Mouse (Mus musculus): ENCODE results near the gene Trmt10c.
A peak's percentile ranks its signal among the peaks of the same experiment; 100 is the strongest.
"Not testable (repeated sequence)": the region's sequence is repeated elsewhere in the genome, so short reads cannot be mapped to it uniquely, and the experiment has no call there.

Gene Trmt10c

DNA sequence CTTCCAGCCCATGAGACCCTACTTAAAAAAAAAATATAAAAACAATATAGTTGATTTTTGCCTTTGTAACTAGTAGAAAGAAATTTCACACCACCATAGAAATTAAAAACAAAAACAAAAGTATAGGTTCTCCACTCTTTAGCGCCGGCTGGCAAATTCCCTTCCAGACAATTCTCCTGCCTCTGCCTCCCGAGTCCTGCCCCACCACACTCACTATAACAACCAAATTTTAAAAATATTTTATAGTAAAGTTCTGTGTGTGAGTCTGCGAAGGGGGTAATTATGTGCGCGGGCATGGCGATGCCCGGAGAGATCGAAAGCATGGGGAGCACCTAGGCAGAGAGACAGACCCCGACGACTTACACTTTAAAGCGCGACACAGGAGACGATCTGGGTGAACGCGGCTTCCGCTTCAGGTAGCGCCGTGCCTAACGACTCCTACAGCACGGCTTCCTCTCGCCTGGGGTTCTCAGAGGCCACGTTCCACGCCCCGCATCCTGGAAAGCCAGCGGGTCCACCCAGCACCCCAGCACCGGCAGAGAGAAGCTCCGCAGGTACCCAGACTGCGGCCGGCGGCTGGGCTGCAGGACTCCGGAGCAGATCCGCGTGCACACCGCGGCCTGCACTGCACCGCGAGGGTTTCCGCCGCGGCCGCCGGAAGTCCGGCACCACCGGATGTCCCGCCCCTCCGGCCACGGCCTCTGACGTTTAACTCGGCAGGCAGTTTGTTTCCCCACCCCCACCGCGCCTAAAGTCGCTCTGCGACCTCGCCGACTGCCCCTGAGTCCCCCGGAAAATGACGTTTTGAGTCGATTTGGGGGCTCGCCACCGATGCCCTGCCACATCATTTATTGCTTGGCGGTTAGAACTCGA is at the start of gene Trmt10c:
Trmt10c (minus strand) TSS at position 682 of the 873 bp plus-strand sequence.
- DNase-seq: peak; percentile 97

DNA sequence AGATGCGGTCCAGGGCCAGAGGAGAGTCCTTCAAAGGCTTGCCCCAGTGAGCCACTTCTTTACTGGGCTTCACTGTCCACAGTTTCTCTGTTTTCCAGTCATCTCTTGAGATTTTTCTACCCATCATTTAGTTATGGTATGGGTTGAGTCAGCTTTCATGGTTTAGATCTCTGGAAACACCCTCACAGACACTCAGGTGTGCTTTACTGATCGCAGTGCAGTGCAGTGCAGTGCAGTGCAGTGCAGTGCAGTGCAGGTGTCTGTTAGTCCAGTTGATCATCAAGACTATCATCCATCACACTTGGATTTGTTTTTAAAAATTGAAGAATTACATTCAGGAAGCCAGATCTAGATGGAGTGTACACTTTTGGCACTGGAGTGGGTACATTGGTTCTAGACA is 48.7 kb upstream of the Trmt10c start:
- no peak for DNase-seq

DNA sequence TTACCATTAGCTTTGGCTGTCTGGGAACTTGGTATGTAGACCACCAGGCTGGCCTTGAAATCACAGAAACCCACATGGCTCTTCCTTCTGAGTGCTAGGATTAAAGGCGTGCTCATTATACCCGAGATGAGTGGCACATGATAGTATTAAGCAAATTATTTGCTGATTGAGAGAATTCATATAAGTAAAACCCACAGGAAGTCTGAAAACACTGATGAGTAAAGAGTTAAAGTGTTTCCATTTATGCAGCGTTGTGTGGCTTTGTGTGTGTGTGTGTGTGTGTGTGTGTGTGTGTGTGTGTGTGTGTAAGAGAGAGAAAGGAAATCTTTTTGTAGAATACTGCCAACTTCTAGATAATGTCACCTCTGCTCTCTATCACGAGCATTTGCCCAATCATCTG is 44.1 kb upstream of the Trmt10c start:
- DNase-seq: no peak

DNA sequence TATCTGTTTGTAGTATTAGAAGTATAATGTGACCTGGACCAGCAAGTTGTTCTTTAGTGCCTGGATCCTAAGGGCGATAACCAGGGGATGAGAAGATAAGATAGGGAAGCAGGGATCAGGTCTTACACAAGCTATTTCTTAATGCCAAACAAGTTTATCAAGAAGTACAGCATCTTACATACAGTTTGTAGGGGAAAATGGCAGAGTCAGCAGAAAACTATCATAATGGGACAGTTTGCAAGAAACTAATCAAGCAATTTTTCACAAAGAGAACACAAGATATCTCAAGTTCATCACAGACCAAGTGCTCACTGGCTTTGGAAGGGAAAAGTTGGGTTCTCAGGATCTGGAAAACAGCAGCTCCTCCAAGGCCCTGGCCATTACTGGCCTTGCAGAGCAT is 41.8 kb upstream of the Trmt10c start:
- no peak for DNase-seq

DNA sequence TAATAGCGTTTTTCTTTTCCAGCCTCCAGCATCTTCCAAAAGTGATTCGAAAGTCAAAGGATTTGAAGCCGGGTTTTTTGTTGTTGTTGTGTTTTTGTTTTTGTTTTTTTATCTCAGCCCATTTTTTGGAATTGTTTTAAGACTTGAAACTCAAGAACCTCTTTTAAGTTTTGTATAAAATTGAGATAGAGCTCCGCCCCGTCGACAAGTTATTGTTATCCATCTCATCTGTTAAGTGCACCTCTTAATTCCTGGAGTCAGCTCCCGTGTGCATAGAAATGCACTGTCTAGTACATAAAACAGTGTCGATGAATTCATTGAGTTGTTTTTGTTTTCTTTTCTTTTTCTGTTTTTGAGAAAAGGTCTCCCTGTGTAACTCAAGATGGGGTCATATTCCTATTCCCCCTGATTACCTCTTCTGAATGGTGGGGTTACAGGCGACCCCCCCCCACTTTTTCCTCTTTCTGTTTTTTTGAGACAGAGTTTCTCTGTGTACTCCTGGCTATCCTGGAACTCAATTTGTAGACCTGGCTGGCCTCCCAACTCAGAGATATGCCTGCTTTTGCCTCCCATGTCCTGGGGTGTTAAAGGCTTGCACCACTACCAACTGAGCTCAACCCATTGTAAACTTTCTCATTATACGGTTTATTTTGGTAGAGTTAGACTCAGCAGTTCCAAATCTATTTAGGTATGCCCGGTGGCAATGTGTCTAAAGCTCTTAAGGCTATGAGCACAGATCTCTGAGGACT is 38.7 kb upstream of the Trmt10c start:
- no peak for DNase-seq

DNA sequence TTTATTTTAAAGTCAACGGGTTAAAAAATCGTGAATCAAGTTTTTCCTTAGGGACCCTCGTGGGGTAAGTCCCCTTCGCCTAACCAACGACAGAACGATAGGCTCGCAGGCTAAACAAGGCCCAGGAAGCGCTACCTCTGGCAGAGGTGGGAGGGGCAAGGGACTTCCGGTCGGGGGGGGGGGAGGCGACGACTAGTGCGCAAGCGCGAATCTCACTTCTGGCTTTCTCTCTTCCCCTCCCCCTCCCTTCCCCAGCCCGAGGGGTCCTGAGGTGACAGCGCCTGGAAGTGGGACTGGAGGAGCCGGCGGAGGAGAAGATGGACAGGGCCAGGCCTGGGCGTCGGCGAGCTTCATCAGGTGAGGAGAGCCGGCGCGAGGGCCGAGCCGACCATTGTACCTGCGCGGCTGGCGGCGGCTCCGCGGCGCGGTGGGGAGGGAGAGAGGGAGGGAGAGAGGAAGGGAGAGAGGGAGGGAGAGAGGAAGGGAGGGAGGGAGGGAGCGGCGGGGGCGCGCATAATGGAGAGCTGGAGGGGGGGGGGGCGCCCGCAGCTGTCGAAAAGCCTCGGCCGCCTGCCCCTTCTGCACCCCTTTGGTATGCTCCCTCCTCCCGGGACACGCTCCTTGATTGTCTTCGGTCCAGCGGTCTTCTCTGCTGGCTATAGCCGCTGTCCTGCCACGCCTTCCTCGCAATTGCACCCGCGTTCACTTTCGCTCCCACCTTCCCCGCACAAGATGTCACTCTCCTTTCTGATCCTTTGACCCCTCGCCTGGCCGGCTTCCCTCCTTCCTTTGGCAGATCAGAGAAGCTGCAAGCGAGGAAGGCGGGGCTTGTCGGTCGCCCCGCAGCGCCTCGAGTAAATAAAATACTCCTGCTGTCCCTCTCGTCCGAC is 37.8 kb upstream of the Trmt10c start:
- peak; percentile 94 for DNase-seq

DNA sequence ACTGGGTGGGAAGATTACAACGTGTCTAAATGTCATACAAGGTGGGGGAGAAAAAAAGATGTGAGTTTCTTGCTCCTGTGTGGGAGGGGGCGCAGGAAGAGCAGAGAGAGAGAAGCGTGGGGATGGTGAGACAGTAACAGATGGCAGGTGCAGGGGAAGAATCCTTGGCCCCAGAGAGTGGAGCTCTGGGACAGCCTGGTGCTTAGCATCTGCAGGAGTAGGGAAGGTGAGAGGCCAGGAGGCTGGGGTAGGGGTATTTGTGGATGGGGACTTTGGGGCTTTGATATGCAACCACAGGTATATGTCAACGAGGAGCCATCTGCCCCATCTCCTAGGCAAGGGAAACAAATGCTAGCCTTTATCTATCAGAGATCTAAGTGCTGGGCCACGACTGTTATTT is 36.9 kb upstream of the Trmt10c start:
- DNase-seq: no peak

DNA sequence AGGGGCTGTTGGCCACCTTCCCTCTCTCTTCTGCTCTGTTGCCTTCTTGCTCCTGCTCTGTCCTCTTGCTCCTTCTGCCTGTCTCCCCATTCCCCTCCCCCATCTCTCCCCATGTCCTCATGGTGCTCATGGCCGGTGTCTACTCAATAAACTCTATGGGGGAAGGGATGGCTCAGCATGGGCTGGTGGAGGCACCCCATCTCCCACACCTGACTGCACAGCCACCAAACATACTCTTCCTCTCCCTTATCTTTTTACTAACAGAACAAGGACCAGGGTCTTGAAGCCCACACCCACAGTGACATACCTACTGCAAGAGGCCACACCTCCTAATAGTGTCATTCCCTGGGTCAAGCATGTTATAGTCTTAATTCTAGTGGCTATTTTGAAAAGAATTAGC is 36.5 kb upstream of the Trmt10c start:
- no peak for DNase-seq

DNA sequence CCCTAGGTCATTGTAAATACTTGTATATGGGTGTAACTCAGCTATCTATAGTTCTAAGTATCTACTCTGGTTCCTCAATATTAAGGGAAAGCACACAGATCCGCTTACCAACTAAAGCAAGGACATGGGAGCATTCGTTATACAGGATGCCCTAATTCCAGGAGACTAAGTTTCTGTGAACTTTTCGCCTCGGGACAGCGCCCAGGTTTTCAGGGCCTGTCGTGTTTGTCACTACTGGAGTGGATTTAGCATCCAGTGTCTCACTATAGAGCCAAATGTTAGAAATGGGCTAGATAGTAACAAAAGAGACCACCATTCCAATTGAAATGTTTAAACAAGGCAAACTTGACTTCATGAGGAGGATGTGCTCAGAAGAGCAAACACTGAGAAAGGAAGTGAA is 35.5 kb upstream of the Trmt10c start:
- not testable (repeated sequence) for DNase-seq

DNA sequence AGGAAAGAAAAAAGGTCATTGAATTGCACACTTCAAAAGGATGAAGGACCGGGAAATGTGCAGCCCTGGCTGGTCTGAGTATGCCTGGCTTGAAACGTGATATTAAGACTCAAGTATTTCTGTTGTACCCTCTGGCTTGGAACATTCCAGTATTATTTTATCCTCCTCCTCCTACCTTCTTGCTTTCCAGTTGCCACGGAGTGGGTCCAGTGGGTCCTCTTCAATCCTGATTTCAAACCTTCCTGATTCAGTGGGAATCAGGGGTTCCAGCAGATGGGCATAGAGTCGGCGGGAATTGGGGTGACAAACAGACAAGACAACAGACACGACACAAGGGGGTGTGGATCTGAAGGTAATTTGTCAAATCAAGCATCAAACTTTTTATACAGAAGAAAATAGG is 34.9 kb upstream of the Trmt10c start:
- DNase-seq: no peak

DNA sequence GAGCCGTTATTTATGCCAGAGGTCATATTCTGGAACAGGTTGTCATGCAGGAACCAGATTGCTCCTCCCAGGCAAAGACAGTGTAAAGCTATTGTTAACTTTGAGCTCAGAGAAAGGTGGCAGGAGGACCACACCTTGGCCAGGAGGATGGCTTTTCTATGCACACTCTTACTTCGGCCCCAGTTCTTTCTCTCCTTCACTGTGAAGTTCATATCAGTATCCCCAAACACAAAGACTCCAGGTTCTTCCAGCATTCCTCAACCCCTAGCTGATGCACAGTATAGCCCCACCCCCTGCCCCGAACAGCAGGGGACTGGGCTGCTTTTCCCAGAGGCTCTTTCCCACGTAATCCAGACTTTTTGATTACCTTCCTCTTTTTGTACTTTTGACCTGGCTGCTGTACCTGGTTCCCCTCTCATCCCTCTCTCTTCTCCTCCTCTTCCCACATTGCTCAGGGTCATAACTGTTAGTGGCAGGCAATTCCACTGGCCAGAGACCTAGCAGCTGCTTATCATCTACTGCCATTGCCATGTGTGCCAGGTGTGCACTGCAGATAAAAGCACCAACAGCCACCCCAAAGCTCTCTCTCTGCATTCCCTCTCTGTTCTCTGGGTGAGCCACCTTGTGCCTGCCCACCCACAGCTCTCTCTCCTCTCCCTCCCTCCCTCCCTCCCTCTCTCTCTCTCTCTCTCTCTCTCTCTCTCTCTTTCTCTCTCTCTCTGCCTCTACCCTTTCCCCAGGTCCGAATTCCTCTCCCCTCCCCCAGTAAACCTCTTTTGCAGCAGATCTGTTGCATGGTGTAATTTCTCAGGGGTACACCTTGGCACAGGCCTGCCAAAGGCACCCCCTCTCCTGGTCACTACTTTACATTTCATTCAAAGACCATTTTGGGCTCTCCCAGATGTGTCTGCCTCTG is 34.0 kb upstream of the Trmt10c start:
- DNase-seq: no peak

DNA sequence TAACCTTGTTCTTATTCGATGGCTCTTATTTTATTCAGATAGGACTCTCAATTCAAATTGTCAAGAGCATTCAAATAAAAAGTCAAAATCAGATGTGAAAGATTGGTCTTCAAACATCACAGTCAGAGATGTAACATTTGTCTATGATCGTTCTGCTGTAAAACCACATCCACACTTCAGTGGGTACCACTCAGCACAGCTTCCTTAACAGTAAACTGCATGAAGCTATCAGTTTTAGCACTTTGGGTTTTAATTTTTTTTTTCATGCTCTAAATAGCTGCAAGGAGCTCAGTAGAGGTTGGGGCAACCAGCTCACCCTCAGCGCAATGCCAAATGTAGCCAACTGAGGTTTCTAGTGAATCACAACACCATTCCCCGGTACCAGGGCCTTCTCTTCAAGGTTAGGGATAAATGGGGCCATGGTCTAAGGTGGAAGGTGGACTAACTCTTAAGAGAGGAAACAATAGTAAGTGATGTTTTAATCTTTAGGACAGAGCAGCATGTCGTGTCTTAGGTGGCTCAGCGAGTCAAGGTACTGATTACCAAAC is 31.0 kb upstream of the Trmt10c start:
- no peak for DNase-seq

DNA sequence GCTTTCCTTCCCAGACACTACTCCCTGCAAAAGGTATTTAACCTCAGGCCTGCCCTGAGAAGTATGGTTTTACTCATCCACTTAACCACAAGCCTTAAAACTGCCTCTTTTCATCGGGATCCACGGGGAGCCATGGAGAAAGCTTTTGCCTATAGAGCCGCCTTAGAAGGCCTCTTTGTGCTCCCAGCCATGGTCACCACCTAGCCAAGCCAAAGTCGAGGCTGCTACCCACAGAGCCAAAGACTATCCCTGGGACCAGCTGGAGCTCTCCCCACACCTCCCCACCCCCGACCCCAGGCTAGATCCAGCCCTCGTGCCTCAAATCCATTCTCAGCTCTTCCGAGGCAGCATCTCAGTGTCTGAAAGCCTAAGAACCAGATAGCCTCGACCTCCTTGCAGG is 28.5 kb upstream of the Trmt10c start:
- DNase-seq: no peak

DNA sequence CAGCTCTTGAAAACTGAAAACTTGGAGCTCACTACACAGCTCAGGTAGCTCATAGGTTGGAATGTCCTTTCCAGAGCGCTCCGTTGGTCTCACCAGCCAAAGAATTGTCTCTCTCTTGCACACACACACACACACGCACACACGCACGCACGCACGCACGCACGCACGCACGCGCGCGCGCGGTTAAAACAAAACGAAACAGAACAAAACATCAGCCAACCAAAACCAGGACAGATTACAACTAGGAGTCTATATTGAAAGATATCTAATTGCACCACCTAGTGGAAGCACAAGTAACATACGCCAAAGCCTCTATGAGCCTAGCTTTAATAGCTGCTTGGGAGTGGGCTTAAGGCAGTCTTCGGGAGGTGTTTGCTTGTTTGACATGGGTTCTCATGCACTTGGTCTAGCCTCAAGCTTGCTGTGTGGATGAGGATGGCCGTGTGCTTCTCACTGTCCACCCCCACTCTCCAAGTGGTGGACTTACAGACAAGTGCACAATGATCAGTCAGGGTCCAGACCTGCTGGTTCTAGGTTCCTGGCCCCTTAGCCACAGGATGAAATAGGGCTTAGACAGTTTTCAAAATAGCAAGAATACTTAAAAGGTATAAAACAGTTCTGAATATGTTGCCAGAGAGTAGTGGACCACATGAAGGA is 26.8 kb upstream of the Trmt10c start:
- peak; percentile 91 for DNase-seq

DNA sequence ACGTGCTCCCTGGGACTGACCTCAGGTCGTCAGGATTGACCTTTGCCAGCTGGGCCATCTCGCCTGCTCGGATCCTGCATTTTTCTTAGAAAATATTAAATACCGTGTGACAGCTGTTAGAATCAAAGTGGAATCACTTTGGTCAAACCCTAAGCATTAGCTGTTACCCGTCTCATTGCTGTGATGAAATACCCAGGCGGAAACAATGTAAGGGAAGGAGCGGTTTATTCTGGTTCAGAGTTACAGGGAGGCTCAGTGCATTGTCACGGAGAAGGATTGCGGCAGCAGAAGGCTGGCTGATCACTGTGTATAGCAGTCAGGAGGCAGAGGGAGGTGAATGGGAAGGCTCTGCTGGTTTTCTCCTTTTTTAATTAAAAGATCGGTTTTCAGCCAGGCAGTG is 25.4 kb upstream of the Trmt10c start:
- DNase-seq: peak; percentile 13

DNA sequence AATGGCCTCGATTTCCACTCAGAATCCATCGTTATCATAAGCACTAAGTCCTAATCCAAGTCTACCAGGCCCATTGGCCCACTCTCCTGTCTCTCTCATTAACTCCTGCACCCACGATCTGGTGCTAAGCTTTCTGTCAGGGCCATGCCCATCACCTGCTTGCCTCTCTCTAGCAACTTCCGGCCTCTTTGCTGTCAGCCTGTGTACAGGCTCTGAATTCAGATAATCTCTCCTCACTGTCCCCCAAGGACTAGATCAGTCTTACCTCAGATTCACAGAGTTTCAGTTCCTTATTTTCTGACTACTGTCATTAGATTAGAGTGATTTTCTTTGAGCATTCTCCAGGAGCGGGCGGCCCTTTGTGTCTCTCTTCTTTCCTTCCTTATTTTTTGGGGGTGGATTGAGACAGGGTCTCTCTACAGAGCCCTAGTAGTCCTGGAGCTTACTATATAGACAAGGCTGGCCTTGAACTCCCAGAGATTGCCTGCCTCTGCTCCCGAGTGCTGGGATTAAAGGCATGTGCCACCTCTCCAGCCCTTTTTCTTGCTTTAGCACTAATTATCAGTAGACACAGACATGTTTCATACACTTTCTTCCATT is 24.5 kb upstream of the Trmt10c start:
- no peak for DNase-seq

DNA sequence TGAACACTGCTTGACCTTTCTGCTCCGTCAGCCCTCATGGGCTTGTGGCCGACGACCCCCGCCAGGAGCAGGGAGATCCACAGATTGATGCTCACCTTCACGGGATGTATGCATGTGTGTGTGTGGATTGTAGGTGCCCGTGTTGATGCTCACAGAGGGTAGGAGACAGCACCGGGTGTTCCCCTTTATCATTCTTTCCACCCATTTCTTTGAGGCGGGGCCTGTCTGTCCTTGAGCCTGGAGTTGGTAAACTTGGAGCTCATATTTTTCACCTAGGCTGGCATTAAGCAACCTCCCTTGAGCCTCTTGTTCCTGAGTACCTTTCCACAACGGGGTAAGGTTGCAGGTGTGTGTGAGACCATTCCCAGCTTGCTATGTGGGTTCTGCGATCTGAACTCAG is 20.5 kb upstream of the Trmt10c start:
- DNase-seq: no peak

DNA sequence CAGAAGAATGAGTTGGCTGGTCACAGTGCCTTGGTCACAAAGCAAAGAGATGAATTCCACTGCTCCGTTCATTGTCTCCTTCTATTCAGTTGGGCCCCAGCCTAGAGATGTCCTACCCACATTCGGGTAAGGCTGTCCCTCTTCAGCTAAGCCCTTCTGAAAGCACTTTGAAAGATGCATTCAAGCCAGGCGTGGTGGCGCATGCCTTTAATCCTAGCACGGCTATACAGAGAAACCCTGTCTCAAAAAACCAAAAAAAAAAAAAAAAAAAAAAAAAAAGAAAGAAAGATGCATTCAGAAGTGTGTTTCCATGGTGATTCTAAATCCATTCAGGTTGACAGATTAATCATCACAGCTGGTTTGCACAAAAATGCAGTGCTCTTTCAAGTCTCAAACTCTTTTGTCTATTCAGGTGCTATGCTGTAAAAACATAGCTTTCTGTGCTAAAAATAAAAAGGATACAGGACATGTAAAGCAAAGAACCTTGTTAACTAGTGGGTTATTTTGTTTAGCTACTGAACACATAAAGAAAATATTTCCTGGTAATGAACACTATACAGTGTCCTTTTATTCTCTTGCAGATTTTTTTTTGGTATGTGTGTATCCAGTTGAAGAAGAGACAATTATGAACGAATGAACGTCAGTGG is 19.4 kb upstream of the Trmt10c start:
- DNase-seq: peak; percentile 45

DNA sequence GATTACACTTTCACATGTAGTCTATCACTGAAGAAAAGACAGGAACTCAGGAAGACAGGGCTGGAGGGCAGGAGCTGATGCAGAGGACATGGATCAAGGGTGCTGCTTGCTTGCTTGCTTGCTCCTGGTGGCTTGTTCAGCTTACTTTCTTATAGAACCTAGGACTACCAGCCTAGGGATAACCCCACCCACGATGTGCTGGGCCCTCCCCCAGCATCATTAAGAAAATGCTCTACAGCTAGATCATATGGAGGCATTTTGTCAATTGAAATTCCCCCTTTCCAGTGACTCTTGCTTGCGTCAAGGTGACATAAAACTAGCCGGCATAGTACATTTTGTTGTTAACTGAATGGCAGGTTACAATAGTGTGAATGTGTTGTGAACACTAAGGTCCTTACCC is 18.3 kb upstream of the Trmt10c start:
- no peak for DNase-seq

DNA sequence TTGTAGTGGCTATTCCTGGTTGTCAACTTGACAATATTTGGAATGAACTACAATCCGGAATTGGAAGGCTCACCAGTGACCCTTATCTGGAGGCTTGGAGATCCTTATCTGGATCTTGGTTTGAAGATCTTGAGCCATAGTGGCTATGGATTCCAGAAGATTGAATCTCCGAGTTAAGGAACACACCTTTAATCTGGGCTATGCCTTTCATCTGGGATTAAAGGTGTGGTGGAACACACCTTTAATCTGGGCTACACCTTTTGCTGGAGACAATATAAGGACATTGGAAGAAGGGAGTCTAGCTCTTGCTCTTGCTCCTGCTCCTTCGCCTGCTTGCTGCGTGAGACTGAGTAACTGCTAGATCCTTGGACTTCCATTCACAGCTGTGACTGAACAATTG is 10.4 kb upstream of the Trmt10c start, which contains the start of gene Senp7:
Senp7 (plus strand) TSS at position 301 of the 400 bp plus-strand sequence.
- not testable (repeated sequence) for DNase-seq
